24 mouse cellular contexts compared by ENCODE assay signal in the genomic region with DNA sequence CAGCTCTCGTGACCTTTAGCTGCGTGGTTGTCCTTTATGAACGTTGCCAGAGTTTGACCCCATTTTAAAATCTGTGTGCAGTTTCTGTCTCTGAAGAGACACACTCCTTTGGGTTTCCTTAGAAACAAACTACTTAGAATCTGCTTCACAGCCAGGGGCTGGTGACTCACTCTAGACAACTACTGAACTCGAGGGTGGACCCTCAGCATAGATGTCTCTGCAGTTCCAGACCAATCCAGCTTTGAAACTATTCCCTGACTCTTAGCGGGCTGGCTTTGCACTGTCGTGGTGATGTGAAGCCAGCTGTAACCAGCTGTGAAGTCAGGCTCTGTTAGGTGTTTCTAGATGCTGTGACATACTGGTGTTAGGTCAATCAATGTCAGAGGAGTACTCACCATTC. TPM values are rescaled to one million over a fixed set of nuclear protein-coding genes. Genes with fewer than 3 reads are reported as not detected.
DNase-seq lines count a peak whose midpoint lies in the region; ATAC-seq and TF ChIP-seq lines count a peak whose summit lies in the region.
"Had no signal": no experiment of that assay in that cellular context is flagged by ENCODE, and none has a peak within 500 bp of the region (broad histone marks: within the 10 kb centered on the region; RNA-seq: fewer than 3 reads in every experiment).

No protein-coding gene starts in this region.

- no peak for TF ChIP-seq POLR2A in kidney, adult 2 months (IDR thresholded peaks at IDR 0.05; ENCODE audit: low read depth, low read length)

- ATAC-seq in frontal cortex, adult (ENCODE audit: low TSS enrichment) = peak; percentile 58
- peak; percentile 62 for ATAC-seq in kidney, postnatal 0 days (replicated peaks; ENCODE audit: low FRiP score, low read depth)
- ATAC-seq in liver, embryonic 11.5 days (replicated peaks; ENCODE audit: low FRiP score) = no peak
- ATAC-seq: hindbrain, embryonic 16.5 days; intestine, embryonic 15.5 days had no signal

- H3K36me3 ChIP-seq in kidney, postnatal 0 days (ENCODE audit: insufficient read depth, low read length) = no peaks in the 10 kb centered on the region
- no peaks in the 10 kb centered on the region for H3K36me3 ChIP-seq in kidney, adult 2 months (ENCODE audit: control insufficient read depth, insufficient read depth, low read length)
- no peaks in the 10 kb centered on the region for H3K36me3 ChIP-seq in liver, embryonic 11.5 days (ENCODE audit: control insufficient read depth, insufficient read depth, low read length)
- H3K36me3 ChIP-seq: intestine, embryonic 15.5 days; limb, embryonic 12.5 days; stomach, embryonic 15.5 days had no signal

- no peaks in the 10 kb centered on the region for H3K9me3 ChIP-seq in kidney, postnatal 0 days (replicated peaks; ENCODE audit: low read length)
- no peaks in the 10 kb centered on the region for H3K9me3 ChIP-seq in liver, embryonic 11.5 days (ENCODE audit: control insufficient read depth, low read length)
- H3K9me3 ChIP-seq: intestine, embryonic 15.5 days; limb, embryonic 12.5 days; stomach, embryonic 15.5 days had no signal

- no peak overlapping the region for H3K4me3 ChIP-seq in kidney, postnatal 0 days (replicated peaks; ENCODE audit: low read depth, low read length)
- H3K4me3 ChIP-seq in kidney, adult 2 months (ENCODE audit: insufficient read depth, low read depth, low read length) = no peak overlapping the region
- no peak overlapping the region for H3K4me3 ChIP-seq in liver, embryonic 11.5 days (ENCODE audit: low read depth, low read length)
- H3K4me3 ChIP-seq: erythroblast, embryonic 14.5 days; intestine, embryonic 15.5 days; limb, embryonic 12.5 days; stomach, embryonic 15.5 days had no signal

- H3K27ac ChIP-seq in kidney, postnatal 0 days = no peak overlapping the region
- no peak overlapping the region for H3K27ac ChIP-seq in kidney, adult 2 months (ENCODE audit: insufficient read depth, low read depth, low read length)
- H3K27ac ChIP-seq in liver, embryonic 11.5 days (ENCODE audit: low read depth, low read length) = no peak overlapping the region
- H3K27ac ChIP-seq: intestine, embryonic 15.5 days; limb, embryonic 12.5 days; stomach, embryonic 15.5 days had no signal

- TF ChIP-seq CTCF in kidney, postnatal 0 days (IDR thresholded peaks at IDR 0.05; ENCODE audit: low read depth) = no peak
- TF ChIP-seq CTCF in kidney, adult 2 months (conservative IDR thresholded peaks at IDR 0.05; ENCODE audit: insufficient read depth, insufficient read length, low read depth, low read length) = no peak

- no peaks in the 10 kb centered on the region for H3K4me1 ChIP-seq in kidney, postnatal 0 days (replicated peaks; ENCODE audit: insufficient read depth, low read length)
- no peaks in the 10 kb centered on the region for H3K4me1 ChIP-seq in kidney, adult 2 months (ENCODE audit: control insufficient read depth, insufficient read depth, low read length)
- peaks cover 4% of the 10 kb centered on the region; the same call in 1 of the 2 replicates for H3K4me1 ChIP-seq in liver, embryonic 11.5 days (replicated peaks; ENCODE audit: control insufficient read depth, insufficient read depth, low read length)
- H3K4me1 ChIP-seq: intestine, embryonic 15.5 days had no signal

- no peaks in the 10 kb centered on the region for H3K27me3 ChIP-seq in kidney, postnatal 0 days (ENCODE audit: insufficient read depth, low read length)
- H3K27me3 ChIP-seq in kidney, adult 2 months (replicated peaks; ENCODE audit: control insufficient read depth, insufficient read depth, low read length) = no peaks in the 10 kb centered on the region
- no peaks in the 10 kb centered on the region for H3K27me3 ChIP-seq in liver, embryonic 11.5 days (replicated peaks; ENCODE audit: control insufficient read depth, insufficient read depth, low read length)
- H3K27me3 ChIP-seq: intestine, embryonic 15.5 days; limb, embryonic 12.5 days; stomach, embryonic 15.5 days had no signal

- no peak overlapping the region for H3K9ac ChIP-seq in kidney, postnatal 0 days (ENCODE audit: low read depth, low read length)
- H3K9ac ChIP-seq in liver, embryonic 11.5 days (ENCODE audit: low read depth, low read length) = no peak overlapping the region
- H3K9ac ChIP-seq: intestine, embryonic 15.5 days; limb, embryonic 12.5 days; stomach, embryonic 15.5 days had no signal

- 40% methylated on average over 6 of the region's 6 CpGs for WGBS in kidney, postnatal 0 days
- WGBS in kidney, adult 2 months = 44% methylated on average over 6 of the region's 6 CpGs
- 68% methylated on average over 6 of the region's 6 CpGs for WGBS in liver, embryonic 11.5 days

- H3K4me2 ChIP-seq in kidney, postnatal 0 days (ENCODE audit: low read length) = no peak overlapping the region
- H3K4me2 ChIP-seq in liver, embryonic 11.5 days = no peak overlapping the region
- H3K4me2 ChIP-seq: heart, embryonic 11.5 days; intestine, embryonic 15.5 days; limb, embryonic 12.5 days; stomach, embryonic 15.5 days had no signal

- no peak for DNase-seq in frontal cortex, adult 2 months (ENCODE audit: extremely low spot score in 1 of 2, low spot score in 1 of 2)
- peak; percentile 34 for DNase-seq in kidney, postnatal 0 days (ENCODE audit: low spot score)
- DNase-seq in kidney, adult 2 months = no peak
- DNase-seq in 3T3-L1 (ENCODE audit: low read depth, low spot score) = peak; percentile 50
- peak; percentile 24 for DNase-seq in lung, postnatal 36 days
- no peak for DNase-seq in liver, embryonic 11.5 days (ENCODE audit: low spot score)
- DNase-seq: adrenal gland, postnatal 25 days; cerebellum, adult 18-20 months; cerebellum, postnatal 10 days; gastrocnemius, postnatal 25 days; heart, adult 11 months; kidney, adult 8-10 months; kidney, postnatal 14 days; midbrain, embryonic 14.5 days; retina, postnatal 1 day; right cerebral cortex, postnatal 14 days; thymus, postnatal 25 days had no signal

RNA-seq across cellular contexts. Expression of a gene that starts 33.8 kb away (rescaled TPM):
- polyA plus RNA-seq in frontal cortex, adult 2 months (2012; rRNA removed) = 42.3 and 44.1 TPM in 2 replicates
- 31.3 and 33.8 TPM in 2 replicates for polyA plus RNA-seq in kidney, postnatal 0 days (2015; fragmentation: Nextera tagmentation; extraction: Ambion mirVana)
- polyA plus RNA-seq in kidney, adult 2 months (2012; rRNA removed) = 6.2 and 8.5 TPM in 2 replicates
- 20.4 and 25.4 TPM in 2 replicates for polyA plus RNA-seq in liver, embryonic 11.5 days (2014; fragmentation: Nextera tagmentation; extraction: Ambion mirVana)

Comparison
In these comparisons a context has a peak if more than half of its experiments do, and no peak if none do; other contexts are left out.
1. DNase-seq: peak in kidney, postnatal 0 days (single experiment), 3T3-L1 (single experiment) and lung, postnatal 36 days (single experiment); none in frontal cortex, adult 2 months (0 of 2), kidney, adult 2 months (single experiment) and liver, embryonic 11.5 days (single experiment).